17 mouse cellular contexts compared by ENCODE assay signal in the genomic region with DNA sequence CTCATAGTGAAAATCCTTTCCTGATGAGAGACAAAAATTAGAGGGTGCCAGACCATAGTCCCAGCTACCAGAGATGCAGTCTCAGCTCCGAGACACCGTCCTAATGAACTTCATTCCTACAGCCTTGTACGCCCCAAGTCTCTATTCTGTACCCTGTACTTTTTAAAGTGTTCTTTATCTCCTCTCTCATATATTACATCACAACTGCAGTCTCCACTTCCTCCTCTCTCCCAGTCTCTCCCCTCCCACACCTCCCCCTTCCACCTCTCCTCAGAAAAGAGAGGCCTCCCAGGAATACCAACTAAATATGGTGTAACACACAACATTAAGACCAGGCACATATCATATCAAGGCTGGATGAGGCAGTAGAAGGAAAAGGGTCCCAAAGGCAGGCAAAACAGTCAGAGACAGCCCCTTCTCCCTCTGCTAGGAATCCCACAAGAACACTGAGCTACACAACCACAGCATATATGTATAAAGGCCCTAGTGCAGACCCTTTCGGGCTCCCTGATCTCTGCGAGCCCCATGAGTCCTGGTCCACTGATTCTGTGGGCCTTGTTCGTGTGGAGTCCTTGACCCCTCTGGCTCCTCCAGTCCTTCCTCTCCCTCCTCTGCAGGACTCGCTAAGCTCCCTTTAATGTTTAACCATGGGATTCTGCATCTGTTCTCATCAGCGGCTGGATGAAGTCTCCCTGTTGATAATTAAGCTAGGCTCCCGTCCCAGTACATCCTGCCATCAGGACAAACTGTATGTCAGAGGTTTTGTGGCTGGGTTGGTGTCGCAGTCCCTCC.
DNase-seq lines count a peak whose midpoint lies in the region; ATAC-seq and TF ChIP-seq lines count a peak whose summit lies in the region.
"Had no signal": no experiment of that assay in that cellular context is flagged by ENCODE, and none has a peak within 500 bp of the region (broad histone marks: within the 10 kb centered on the region; RNA-seq: fewer than 3 reads in every experiment).

No protein-coding gene starts in this region.

- no peaks in the 10 kb centered on the region for H3K4me1 ChIP-seq in stomach, embryonic 15.5 days
- H3K4me1 ChIP-seq in stomach, postnatal 0 days (replicated peaks; ENCODE audit: control insufficient read depth, insufficient read depth): no peaks in the 10 kb centered on the region
- H3K4me1 ChIP-seq in kidney, embryonic 14.5 days (ENCODE audit: control insufficient read depth, insufficient read depth, low read length): 0 out of 2 replicates have a peak, but pooled peaks cover 2% of the 10 kb centered on the region
- no peaks in the 10 kb centered on the region for H3K4me1 ChIP-seq in liver, embryonic 11.5 days (replicated peaks; ENCODE audit: control insufficient read depth, insufficient read depth, low read length)
- H3K4me1 ChIP-seq in forebrain, embryonic 10.5 days: 0 out of 2 replicates have a peak, but pooled peaks cover 3% of the 10 kb centered on the region
- H3K4me1 ChIP-seq: lung, embryonic 15.5 days had no signal

- no peak overlapping the region for H3K9ac ChIP-seq in stomach, embryonic 15.5 days
- H3K9ac ChIP-seq in stomach, postnatal 0 days (ENCODE audit: low read length): no peak overlapping the region
- H3K9ac ChIP-seq in kidney, embryonic 14.5 days (ENCODE audit: low read depth, low read length): no peak overlapping the region
- H3K9ac ChIP-seq in liver, embryonic 11.5 days (ENCODE audit: low read depth, low read length): no peak overlapping the region
- H3K9ac ChIP-seq: lung, embryonic 15.5 days had no signal

- H3K36me3 ChIP-seq in stomach, embryonic 15.5 days: no peaks in the 10 kb centered on the region
- no peaks in the 10 kb centered on the region for H3K36me3 ChIP-seq in stomach, postnatal 0 days (ENCODE audit: control insufficient read depth, insufficient read depth, low read length)
- no peaks in the 10 kb centered on the region for H3K36me3 ChIP-seq in kidney, embryonic 14.5 days (ENCODE audit: control insufficient read depth, insufficient read depth, low read length)
- no peaks in the 10 kb centered on the region for H3K36me3 ChIP-seq in liver, embryonic 11.5 days (ENCODE audit: control insufficient read depth, insufficient read depth, low read length)
- H3K36me3 ChIP-seq in forebrain, embryonic 10.5 days (replicated peaks): no peaks in the 10 kb centered on the region
- H3K36me3 ChIP-seq: lung, embryonic 15.5 days had no signal

- no peak for DNase-seq in stomach, postnatal 0 days (ENCODE audit: low spot score)
- no peak for DNase-seq in liver, embryonic 11.5 days (ENCODE audit: low spot score)
- DNase-seq in right cerebral cortex, adult 18-20 months: no peak
- no peak for DNase-seq in forebrain, embryonic 10.5 days (ENCODE audit: extremely low spot score, low spot score)
- DNase-seq in gastrocnemius, adult 8-10 months (ENCODE audit: low spot score in 2 of 2): no peak
- DNase-seq: adrenal gland, postnatal 25 days; cerebellum, adult 18-20 months; heart, postnatal 4 days; retina, postnatal 1 day; spleen, adult 18-20 months had no signal

- TF ChIP-seq CTCF in stomach, postnatal 0 days (IDR thresholded peaks at IDR 0.05; ENCODE audit: low read depth): no peak

- 72% methylated on average over 10 of the region's 10 CpGs for WGBS in stomach, embryonic 15.5 days
- WGBS in stomach, postnatal 0 days: 69% methylated on average over 10 of the region's 10 CpGs
- 65% methylated on average over 10 of the region's 10 CpGs for WGBS in kidney, embryonic 14.5 days
- WGBS in liver, embryonic 11.5 days: 77% methylated on average over 10 of the region's 10 CpGs
- WGBS in forebrain, embryonic 10.5 days: 88% methylated on average over 10 of the region's 10 CpGs

- H3K27me3 ChIP-seq in stomach, embryonic 15.5 days (replicated peaks): no peaks in the 10 kb centered on the region
- H3K27me3 ChIP-seq in stomach, postnatal 0 days (ENCODE audit: control insufficient read depth, insufficient read depth, low read length): no peaks in the 10 kb centered on the region
- no peaks in the 10 kb centered on the region for H3K27me3 ChIP-seq in kidney, embryonic 14.5 days (ENCODE audit: control insufficient read depth, insufficient read depth, low read length)
- no peaks in the 10 kb centered on the region for H3K27me3 ChIP-seq in liver, embryonic 11.5 days (replicated peaks; ENCODE audit: control insufficient read depth, insufficient read depth, low read length)
- H3K27me3 ChIP-seq in forebrain, embryonic 10.5 days (ENCODE audit: poor library complexity, severe bottlenecking): no peaks in the 10 kb centered on the region
- H3K27me3 ChIP-seq: lung, embryonic 15.5 days had no signal

- peak; percentile 61; the same call in 1 of the 2 replicates for ATAC-seq in stomach, embryonic 15.5 days (ENCODE audit: insufficient read depth, low FRiP score, low read depth)
- no peak for ATAC-seq in stomach, postnatal 0 days (ENCODE audit: low FRiP score, low TSS enrichment)
- peak; percentile 64; the same call in 1 of the 2 replicates for ATAC-seq in kidney, embryonic 14.5 days (ENCODE audit: low FRiP score, low TSS enrichment)
- ATAC-seq in liver, embryonic 11.5 days (replicated peaks; ENCODE audit: low FRiP score): peak; percentile 60
- ATAC-seq in megakaryocyte, adult 5-6 weeks (ENCODE audit: poor library complexity, severe bottlenecking): no peak
- ATAC-seq: forebrain, embryonic 16.5 days; midbrain, embryonic 16.5 days had no signal

- no peak overlapping the region for H3K4me2 ChIP-seq in stomach, embryonic 15.5 days
- no peak overlapping the region for H3K4me2 ChIP-seq in stomach, postnatal 0 days (replicated peaks; ENCODE audit: low read depth)
- no peak overlapping the region for H3K4me2 ChIP-seq in kidney, embryonic 14.5 days (replicated peaks; ENCODE audit: low read depth, low read length)
- no peak overlapping the region; the same call in 1 of the 2 replicates for H3K4me2 ChIP-seq in liver, embryonic 11.5 days
- H3K4me2 ChIP-seq: lung, embryonic 15.5 days had no signal

- H3K9me3 ChIP-seq in stomach, embryonic 15.5 days: no peaks in the 10 kb centered on the region
- no peaks in the 10 kb centered on the region for H3K9me3 ChIP-seq in stomach, postnatal 0 days (ENCODE audit: control insufficient read depth, low read length)
- no peaks in the 10 kb centered on the region for H3K9me3 ChIP-seq in kidney, embryonic 14.5 days (ENCODE audit: control insufficient read depth, low read length)
- H3K9me3 ChIP-seq in liver, embryonic 11.5 days (ENCODE audit: control insufficient read depth, low read length): no peaks in the 10 kb centered on the region
- no peaks in the 10 kb centered on the region for H3K9me3 ChIP-seq in forebrain, embryonic 10.5 days
- H3K9me3 ChIP-seq: lung, embryonic 15.5 days had no signal

- no peak overlapping the region for H3K4me3 ChIP-seq in stomach, embryonic 15.5 days (replicated peaks)
- no peak overlapping the region for H3K4me3 ChIP-seq in stomach, postnatal 0 days (ENCODE audit: low read depth, low read length)
- no peak overlapping the region for H3K4me3 ChIP-seq in kidney, embryonic 14.5 days (ENCODE audit: low read length)
- no peak overlapping the region for H3K4me3 ChIP-seq in liver, embryonic 11.5 days (ENCODE audit: low read depth, low read length)
- H3K4me3 ChIP-seq in forebrain, embryonic 10.5 days: no peak overlapping the region
- H3K4me3 ChIP-seq: erythroblast, embryonic 14.5 days; lung, embryonic 15.5 days had no signal

- H3K27ac ChIP-seq in stomach, embryonic 15.5 days: no peak overlapping the region
- no peak overlapping the region for H3K27ac ChIP-seq in stomach, postnatal 0 days (replicated peaks)
- no peak overlapping the region for H3K27ac ChIP-seq in kidney, embryonic 14.5 days (ENCODE audit: low read depth, low read length)
- no peak overlapping the region for H3K27ac ChIP-seq in liver, embryonic 11.5 days (ENCODE audit: low read depth, low read length)
- no peak overlapping the region for H3K27ac ChIP-seq in forebrain, embryonic 10.5 days
- H3K27ac ChIP-seq: lung, embryonic 15.5 days had no signal

- TF ChIP-seq EP300 in stomach, postnatal 0 days (optimal IDR thresholded peaks at IDR 0.05): no peak

Comparison
In these comparisons a context has a peak if more than half of its experiments do, and no peak if none do; other contexts are left out.
1. ATAC-seq: peak in stomach, embryonic 15.5 days (single experiment), kidney, embryonic 14.5 days (single experiment) and liver, embryonic 11.5 days (single experiment); none in stomach, postnatal 0 days (single experiment) and megakaryocyte, adult 5-6 weeks (single experiment).